Mouse (Mus musculus) erythroid progenitor cell, adult 5-6 weeks (primary cell): ENCODE results near the gene Cyp2g1. TPM values are rescaled to one million over a fixed set of nuclear protein-coding genes. Genes with fewer than 3 reads are reported as not detected.
"Not testable (repeated sequence)": the region's sequence is repeated elsewhere in the genome, so short reads cannot be mapped to it uniquely, and the experiment has no call there.

Experiments
- ATAC-seq: replicated peaks from 2 replicates; pipeline ENCODE4 v1.8.0; 2016; ENCODE audit warnings: moderate number of reproducible peaks, mild to moderate bottlenecking, moderate TSS enrichment, inconsistent platforms; ENCODE audit not compliant: poor library complexity, low FRiP score, severe bottlenecking
- total RNA-seq, 2 experiments: library from RNA; stranded (forward) in 1 of 2; stranded (reverse) in 1 of 2; fragments of 150-400 nt in 1 of 2; fragments of 186-747, 209-891 nt in 1 of 2; gene quantifications; 2 replicates each; pipeline versions ENCODE4 v1.2.3 to v1.2.4; 2015 to 2017; ENCODE audit warnings: low replicate concordance in 2 of 2

Gene Cyp2g1
- total RNA-seq, 2 experiments from 2014 or later: not detected

- not testable (repeated sequence) for ATAC-seq
These were observed 41.4 kb downstream of the Cyp2g1 start for GRCm38 (mm10) chr7:26850063-26850462.

Other genes with a start within 250 kb of the Cyp2g1 start
- gene Vmn1r185, start 190.4 kb upstream of the Cyp2g1 start, total RNA-seq (2015; ENCODE audit: low replicate concordance): not detected in 2 replicates
- not detected in 2 replicates for gene Vmn1r185, start 190.4 kb upstream of the Cyp2g1 start, total RNA-seq (2017; ENCODE audit: low replicate concordance)
- gene Cyp2b23, start 122.5 kb upstream of the Cyp2g1 start, total RNA-seq (2015; ENCODE audit: low replicate concordance): not detected in 2 replicates
- gene Cyp2b23, start 122.5 kb upstream of the Cyp2g1 start, total RNA-seq (2017; ENCODE audit: low replicate concordance): not detected in 2 replicates
- gene Cyp2b19, start 51.8 kb upstream of the Cyp2g1 start, total RNA-seq (2015; ENCODE audit: low replicate concordance): not detected in 2 replicates
- not detected in 2 replicates for gene Cyp2b19, start 51.8 kb upstream of the Cyp2g1 start, total RNA-seq (2017; ENCODE audit: low replicate concordance)
- gene Cyp2a5, start 26.4 kb downstream of the Cyp2g1 start, total RNA-seq (2015; ENCODE audit: low replicate concordance): not detected in 2 replicates
- not detected in 2 replicates for gene Cyp2a5, start 26.4 kb downstream of the Cyp2g1 start, total RNA-seq (2017; ENCODE audit: low replicate concordance)
- gene Cyp2a22, start 130.5 kb downstream of the Cyp2g1 start, total RNA-seq (2015; ENCODE audit: low replicate concordance): not detected in 2 replicates
- gene Cyp2a22, start 130.5 kb downstream of the Cyp2g1 start, total RNA-seq (2017; ENCODE audit: low replicate concordance): 0.39 TPM in 1 of 2 replicates, not detected in the other
- not detected in 2 replicates for gene Cyp2a12, start 220.2 kb downstream of the Cyp2g1 start, total RNA-seq (2015; ENCODE audit: low replicate concordance)
- gene Cyp2a12, start 220.2 kb downstream of the Cyp2g1 start, total RNA-seq (2017; ENCODE audit: low replicate concordance): not detected in 2 replicates